Mouse (Mus musculus) hindbrain, embryonic 16.5 days (tissue): ENCODE data around the gene 2010300C02Rik. TPM values are rescaled to one million over a fixed set of nuclear protein-coding genes. Genes with fewer than 3 reads are reported as not detected.

Experiments used
- ATAC-seq: fragments of 200-750 bp; cut with Nextera tagmentation; 2 replicates; pipeline ENCODE4 v1.8.0; 2017; ENCODE audit warnings: moderate TSS enrichment, moderate library complexity
- H3K27ac ChIP-seq: fragments of 300-500 bp; sonication (generic); 2 replicates; pipeline ENCODE4 v1.5.1; 2014; ENCODE audit warnings: low read depth, mild to moderate bottlenecking, control low read depth, low read length, moderate library complexity
- H3K27me3 ChIP-seq: fragments of 300-500 bp; sonication (generic); replicated peaks from 2 replicates; pipeline ENCODE4 v1.6.1; 2014; ENCODE audit warnings: low read length; ENCODE audit not compliant: control insufficient read depth, insufficient read depth
- H3K36me3 ChIP-seq: fragments of 300-500 bp; sonication (generic); 2 replicates; pipeline ENCODE4 v1.6.1; 2014; ENCODE audit warnings: mild to moderate bottlenecking, low read length, moderate library complexity, mixed read lengths; ENCODE audit not compliant: control insufficient read depth, insufficient read depth
- H3K4me1 ChIP-seq: fragments of 300-500 bp; sonication (generic); 2 replicates; pipeline ENCODE4 v1.6.1; 2014; ENCODE audit warnings: low read depth, low read length; ENCODE audit not compliant: control insufficient read depth, insufficient read depth
- H3K4me2 ChIP-seq: fragments of 300-500 bp; sonication (generic); 2 replicates; pipeline ENCODE4 v1.6.1; 2014; ENCODE audit warnings: mild to moderate bottlenecking, low read length, control low read depth, moderate library complexity
- H3K4me3 ChIP-seq: fragments of 300-500 bp; sonication (generic); 2 replicates; pipeline ENCODE4 v1.5.1; 2014; ENCODE audit warnings: mild to moderate bottlenecking, low read length, control low read depth, moderate library complexity
- H3K9ac ChIP-seq: fragments of 300-500 bp; sonication (generic); 2 replicates; pipeline ENCODE4 v1.6.1; 2014; ENCODE audit warnings: low read depth, mild to moderate bottlenecking, control low read depth, low read length, moderate library complexity
- H3K9me3 ChIP-seq: fragments of 300-500 bp; sonication (generic); 2 replicates; pipeline ENCODE4 v1.6.1; 2014; ENCODE audit warnings: mild to moderate bottlenecking, low read length, moderate library complexity; ENCODE audit not compliant: control insufficient read depth
- WGBS: fragments of 180-500 bp; shearing (Covaris S2); extraction: QIAGEN DNeasy Blood & Tissue Kit; methylation state at CpG from one replicate; pipeline ENCODE4 v1.1.7; 2014; 5-methylcytosine and 5-hydroxymethylcytosine counted together
- polyA plus RNA-seq: library from polyadenylated mRNA; unstranded; fragments of >200 nt; fragmentation: Nextera tagmentation; extraction: Ambion mirVana; gene quantifications from 2 replicates; pipeline ENCODE4 v1.2.1, GENCODE M21; 2015

The 2010300C02Rik gene
- polyA plus RNA-seq, 1 experiment from 2014 or later, result 3.2 TPM

DNA sequence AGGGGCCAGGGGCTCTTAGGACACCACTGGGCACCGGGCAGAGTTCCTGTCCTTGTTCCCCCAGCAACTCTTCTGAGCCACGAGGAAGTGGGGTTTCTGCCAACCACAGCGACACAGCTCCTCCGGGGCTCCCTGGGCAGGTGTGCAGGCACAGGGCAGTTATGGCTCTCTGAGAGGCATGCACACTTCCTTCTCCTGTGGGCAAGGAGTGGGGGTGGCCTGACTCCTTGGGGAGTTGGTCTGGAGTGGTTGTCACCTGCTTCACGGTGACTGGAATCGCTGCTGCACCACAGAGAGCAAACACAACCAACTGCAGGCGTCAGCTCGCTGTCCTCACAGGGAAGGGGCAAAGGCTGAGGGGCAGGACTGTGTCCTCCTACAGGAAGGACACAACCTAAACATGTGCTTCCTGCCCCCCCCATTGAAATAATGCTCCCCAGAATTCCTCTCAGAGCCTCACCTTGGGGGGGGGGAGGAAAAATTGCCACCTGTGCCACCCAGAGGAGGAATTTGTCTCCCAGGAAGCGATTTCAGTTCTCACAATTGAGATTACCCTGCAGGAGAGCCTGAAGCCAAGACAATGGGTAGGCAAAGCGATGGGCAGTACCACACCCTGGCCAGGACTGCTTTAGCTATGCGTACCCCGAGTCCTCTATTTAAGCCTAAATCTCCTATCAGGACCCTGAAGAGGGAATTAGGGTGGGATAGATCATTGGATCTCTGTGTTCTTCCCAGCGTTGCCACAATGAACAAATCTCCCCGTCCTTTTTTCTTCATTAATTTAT lies 54.2 kb downstream of the 2010300C02Rik start:
- WGBS, result 51% methylated on average over 14 of the region's 14 CpGs
- Histone ChIP-seq H3K4me1 (no peaks in the 10 kb centered on the region), H3K4me2 (no peak overlapping the region), H3K27me3 (no peaks in the 10 kb centered on the region), H3K27ac (no peak overlapping the region), H3K9ac (no peak overlapping the region; the same call in 1 of the 2 replicates), H3K36me3 (no peaks in the 10 kb centered on the region), H3K9me3 (no peaks in the 10 kb centered on the region), H3K4me3 (no peak overlapping the region)
- ATAC-seq, result no peak

DNA sequence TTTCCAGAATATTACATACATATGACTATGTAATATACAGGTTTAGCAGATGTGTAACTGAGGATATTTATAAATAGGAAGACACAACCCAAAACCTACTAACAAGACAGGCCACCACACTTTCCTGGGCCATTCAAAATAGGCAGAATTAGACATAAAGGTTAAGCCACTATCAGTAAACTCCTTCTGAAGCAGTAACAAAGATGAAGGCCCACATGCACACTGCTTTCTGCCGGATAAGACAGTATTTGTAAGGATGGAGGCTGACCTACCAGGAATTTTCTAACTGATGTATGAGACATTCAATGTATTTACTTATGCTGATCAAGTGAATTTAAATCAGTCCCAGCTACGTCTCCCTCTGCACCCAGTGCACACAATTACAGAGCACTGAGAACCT lies 55.4 kb downstream of the 2010300C02Rik start:
- Histone ChIP-seq H3K9me3 (no peaks in the 10 kb centered on the region), H3K4me1 (no peaks in the 10 kb centered on the region), H3K27me3 (no peaks in the 10 kb centered on the region), H3K27ac (no peak overlapping the region), H3K36me3 (no peaks in the 10 kb centered on the region), H3K4me3 (no peak overlapping the region), H3K4me2 (no peak overlapping the region), H3K9ac (no peak overlapping the region)
- 83% methylated on average over 2 of the region's 2 CpGs for WGBS
- ATAC-seq, result no peak

DNA sequence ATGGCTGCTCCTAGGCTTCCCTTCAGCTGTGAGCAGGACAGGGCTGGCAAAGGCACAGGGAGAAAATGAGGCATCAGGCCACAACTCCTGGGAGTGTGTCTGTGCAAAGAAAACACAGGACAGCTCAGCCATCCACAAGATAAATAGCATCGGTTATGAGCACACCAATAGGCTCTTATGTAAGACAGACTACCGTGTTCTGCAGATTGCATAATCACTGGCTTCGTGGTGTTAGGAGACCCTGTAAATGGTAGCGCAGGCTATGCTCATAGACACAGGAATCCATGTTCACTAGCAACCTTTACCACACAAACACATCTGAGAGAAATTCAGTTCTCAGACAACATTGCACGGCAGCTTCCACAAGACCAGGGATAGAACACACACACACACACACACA lies 56.3 kb downstream of the 2010300C02Rik start:
- Histone ChIP-seq H3K4me3 (no peak overlapping the region), H3K9me3 (no peaks in the 10 kb centered on the region), H3K9ac (no peak overlapping the region), H3K36me3 (no peaks in the 10 kb centered on the region), H3K27me3 (no peaks in the 10 kb centered on the region), H3K4me1 (no peaks in the 10 kb centered on the region), H3K27ac (no peak overlapping the region), H3K4me2 (no peak overlapping the region)
- 82% methylated on average over 5 of the region's 5 CpGs for whole genome bisulfite sequencing
- ATAC-seq, result no peak

DNA sequence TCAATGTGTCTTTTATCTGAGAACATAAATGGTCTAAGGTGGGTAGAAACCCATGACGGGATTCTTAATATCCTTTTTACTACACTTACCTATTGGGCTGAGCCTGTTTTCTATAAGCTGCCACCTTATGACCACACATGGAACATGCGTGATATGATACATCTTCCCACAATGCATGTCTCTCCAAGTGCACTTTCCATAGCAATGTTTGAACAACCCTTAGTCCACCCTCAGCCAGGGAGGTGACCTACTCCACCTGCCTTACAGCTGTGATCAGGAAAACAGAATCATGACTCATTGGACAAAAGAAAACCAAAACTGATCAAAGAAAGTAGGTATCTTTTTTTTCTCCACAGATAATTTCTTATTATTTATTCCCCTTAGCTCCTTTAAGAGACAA lies 63.9 kb downstream of the 2010300C02Rik start:
- H3K4me1 ChIP-seq, result no peaks in the 10 kb centered on the region
- no peaks in the 10 kb centered on the region for H3K27me3 ChIP-seq
- H3K36me3 ChIP-seq, result no peaks in the 10 kb centered on the region
- WGBS, result 91% methylated on average over 2 of the region's 2 CpGs
- no peak for ATAC-seq
- H3K27ac ChIP-seq, result no peak overlapping the region
- H3K9ac ChIP-seq, result no peak overlapping the region
- no peak overlapping the region for H3K4me2 ChIP-seq
- H3K9me3 ChIP-seq, result no peaks in the 10 kb centered on the region
- H3K4me3 ChIP-seq, result no peak overlapping the region

DNA sequence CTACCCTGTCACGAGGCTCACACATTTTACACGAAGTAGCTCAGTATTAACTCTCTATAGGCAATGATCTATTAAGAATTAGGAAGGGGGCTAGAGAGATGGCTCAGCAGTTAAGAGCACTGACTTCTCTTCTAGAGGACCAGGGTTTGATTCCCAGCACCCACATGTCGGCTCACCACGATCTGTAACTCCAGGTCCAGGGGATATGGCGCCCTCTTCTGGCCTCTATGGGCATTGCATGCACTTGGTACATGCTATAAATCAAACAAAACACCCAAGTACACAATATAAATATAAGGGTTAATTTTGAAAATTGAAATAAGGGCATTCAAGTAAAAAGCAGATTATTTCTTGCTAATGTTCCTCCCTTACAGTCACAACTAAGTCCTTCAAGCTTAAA lies 65.9 kb downstream of the 2010300C02Rik start:
- Histone ChIP-seq H3K27ac (no peak overlapping the region), H3K4me2 (no peak overlapping the region), H3K9me3 (no peaks in the 10 kb centered on the region), H3K4me3 (no peak overlapping the region), H3K27me3 (no peaks in the 10 kb centered on the region), H3K4me1 (no peaks in the 10 kb centered on the region), H3K36me3 (no peaks in the 10 kb centered on the region), H3K9ac (no peak overlapping the region)
- no peak for ATAC-seq
- WGBS, result 70% methylated on average over 5 of the region's 5 CpGs

DNA sequence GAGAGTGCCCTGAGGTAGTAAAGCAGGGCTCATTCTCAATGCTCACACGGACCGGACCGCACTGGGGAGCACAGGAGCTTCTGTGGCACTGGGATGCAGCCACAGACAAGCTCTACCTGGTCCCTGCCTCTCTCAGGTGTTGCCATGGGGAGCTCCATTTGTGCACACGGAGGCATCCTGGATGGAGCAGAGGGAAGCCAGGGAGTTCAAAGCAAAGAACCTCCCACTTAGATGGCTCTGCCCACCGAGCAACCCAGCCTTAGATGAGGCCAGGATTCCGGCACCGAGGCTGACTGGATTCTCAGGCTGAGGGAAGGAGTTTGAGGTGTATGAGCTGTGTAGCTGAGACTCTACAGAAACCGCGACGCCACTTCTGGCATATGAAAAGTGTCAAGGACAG lies 72.8 kb downstream of the 2010300C02Rik start:
- Histone ChIP-seq H3K4me3 (no peak overlapping the region), H3K4me1 (no peaks in the 10 kb centered on the region), H3K9ac (no peak overlapping the region), H3K36me3 (no peaks in the 10 kb centered on the region), H3K27ac (no peak overlapping the region), H3K4me2 (no peak overlapping the region), H3K27me3 (no peaks in the 10 kb centered on the region), H3K9me3 (no peaks in the 10 kb centered on the region)
- no peak for ATAC-seq
- WGBS, result 91% methylated on average over 10 of the region's 10 CpGs

DNA sequence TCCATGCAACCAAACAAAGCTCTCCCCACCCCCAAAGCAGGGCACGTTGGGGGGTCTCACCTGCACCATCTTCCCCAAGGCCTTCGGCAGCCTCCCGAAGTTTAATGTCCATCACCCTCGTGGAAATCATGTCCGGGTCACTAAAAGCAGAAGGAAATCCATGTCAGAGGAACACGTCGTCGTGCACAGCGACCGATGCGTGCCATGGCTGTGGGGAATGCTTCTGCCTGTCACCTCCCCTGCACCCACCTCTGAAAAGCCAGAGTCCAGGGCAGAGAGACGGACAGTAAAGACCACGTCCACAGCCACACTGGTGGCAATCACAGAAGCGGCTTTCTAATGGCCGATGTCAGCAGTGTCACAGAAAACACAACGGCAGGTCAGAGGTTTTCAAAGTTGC lies 75.4 kb downstream of the 2010300C02Rik start:
- Histone ChIP-seq H3K9ac (no peak overlapping the region), H3K4me1 (no peaks in the 10 kb centered on the region), H3K9me3 (no peaks in the 10 kb centered on the region), H3K27ac (no peak overlapping the region), H3K4me2 (no peak overlapping the region), H3K27me3 (no peaks in the 10 kb centered on the region), H3K36me3 (no peaks in the 10 kb centered on the region), H3K4me3 (no peak overlapping the region)
- WGBS, result 89% methylated on average over 16 of the region's 16 CpGs
- ATAC-seq, result no peak

DNA sequence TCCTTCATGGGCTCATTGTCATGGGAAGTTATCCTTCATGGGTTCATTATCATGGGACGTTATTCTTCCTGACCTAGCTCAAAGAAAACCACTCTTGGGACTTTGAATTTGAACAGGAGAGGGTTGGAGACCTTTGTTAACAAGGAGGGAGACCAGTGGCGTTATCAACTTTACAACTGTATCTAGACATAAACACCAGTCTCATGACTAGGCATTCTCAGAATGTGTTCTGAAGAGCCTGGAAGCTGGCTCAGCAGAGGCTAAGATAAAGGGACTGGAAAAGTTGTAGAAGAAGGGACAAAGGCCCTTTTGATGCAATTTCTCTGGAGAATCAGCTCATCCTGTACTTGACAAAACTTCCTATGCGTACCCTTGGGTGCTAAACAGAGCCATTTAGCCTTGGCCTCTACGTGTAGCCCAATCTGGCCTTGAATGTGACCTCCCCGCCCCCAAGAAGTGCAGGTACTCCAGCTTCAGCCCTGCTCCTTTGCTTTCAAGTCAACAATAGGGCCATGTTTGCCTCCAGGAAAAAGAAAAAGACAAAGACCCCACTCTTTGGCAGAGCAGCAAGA lies 76.0 kb downstream of the 2010300C02Rik start:
- Histone ChIP-seq H3K4me2 (no peak overlapping the region), H3K9me3 (no peaks in the 10 kb centered on the region), H3K4me3 (no peak overlapping the region), H3K36me3 (no peaks in the 10 kb centered on the region), H3K27me3 (no peaks in the 10 kb centered on the region), H3K4me1 (peaks cover under 1% of the 10 kb centered on the region; the same call in 1 of the 2 replicates), H3K9ac (no peak overlapping the region), H3K27ac (no peak overlapping the region)
- WGBS, result 90% methylated on average over 5 of the region's 5 CpGs
- ATAC-seq, result no peak

DNA sequence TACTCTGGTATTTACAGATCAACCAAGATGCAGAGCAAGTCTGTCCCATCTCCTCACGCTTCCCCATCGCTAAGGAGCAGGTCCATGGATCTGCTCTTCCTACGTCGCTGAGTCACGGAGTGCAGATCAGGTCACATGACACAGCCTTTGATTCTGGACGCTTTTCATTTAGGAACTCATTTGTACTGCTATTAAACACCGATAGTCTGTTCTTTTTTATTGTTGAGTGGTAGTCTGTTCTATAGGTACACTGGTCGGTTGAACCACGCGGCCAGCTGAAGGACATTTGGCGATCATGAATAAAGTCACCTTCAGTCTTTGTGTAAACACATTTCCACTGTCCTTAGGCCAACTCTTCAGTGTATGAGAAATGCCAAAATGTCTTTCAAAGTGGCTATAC lies 78.5 kb downstream of the 2010300C02Rik start:
- WGBS, result 92% methylated on average over 11 of the region's 11 CpGs
- Histone ChIP-seq H3K27me3 (no peaks in the 10 kb centered on the region), H3K9ac (no peak overlapping the region), H3K4me2 (no peak overlapping the region), H3K4me3 (no peak overlapping the region), H3K4me1 (peaks cover 4% of the 10 kb centered on the region; the same call in 1 of the 2 replicates), H3K9me3 (no peaks in the 10 kb centered on the region), H3K27ac (no peak overlapping the region), H3K36me3 (no peaks in the 10 kb centered on the region)
- no peak for ATAC-seq
